Mouse (Mus musculus) heart, embryonic 12.5 days (tissue): ENCODE measurements at regions not wholly inside any gene's neighbourhood (a gene's known extent, or its start where the extent isn't known, plus 50 kb on each side); places are given as distances from the start of the nearest gene placed in this dataset.

ENCODE experiments used
- ATAC-seq: fragments of 200-750 bp; cut with Nextera tagmentation; 2 replicates; pipeline ENCODE4 v1.8.0; 2017; ENCODE audit warnings: moderate TSS enrichment, moderate library complexity; ENCODE audit not compliant: insufficient number of reproducible peaks, low FRiP score
- H3K27ac ChIP-seq: fragments of 300-500 bp; sonication (generic); 2 replicates; pipeline ENCODE4 v1.5.1; 2016; ENCODE audit warnings: mild to moderate bottlenecking, moderate library complexity; ENCODE audit not compliant: poor library complexity, severe bottlenecking
- H3K27me3 ChIP-seq: fragments of 300-500 bp; sonication (generic); replicated peaks from 2 replicates; pipeline ENCODE4 v1.6.1; 2016; ENCODE audit warnings: mild to moderate bottlenecking, moderate library complexity
- H3K36me3 ChIP-seq: fragments of 300-500 bp; sonication (generic); 2 replicates; pipeline ENCODE4 v1.6.1; 2016; ENCODE audit warnings: mild to moderate bottlenecking, moderate library complexity
- H3K4me1 ChIP-seq: fragments of 300-500 bp; sonication (generic); replicated peaks from 2 replicates; pipeline ENCODE4 v1.6.1; 2016; ENCODE audit warnings: mild to moderate bottlenecking
- H3K4me2 ChIP-seq: fragments of 300-500 bp; sonication (generic); 2 replicates; pipeline ENCODE4 v1.6.1; 2016; ENCODE audit warnings: mild to moderate bottlenecking, moderate library complexity
- H3K4me3 ChIP-seq: fragments of 300-500 bp; sonication (generic); 2 replicates; pipeline ENCODE4 v1.5.1; 2016; ENCODE audit warnings: mild to moderate bottlenecking
- H3K9ac ChIP-seq: fragments of 300-500 bp; sonication (generic); 2 replicates; pipeline ENCODE4 v1.6.1; 2016; ENCODE audit warnings: mild to moderate bottlenecking, moderate library complexity
- H3K9me3 ChIP-seq: fragments of 300-500 bp; sonication (generic); replicated peaks from 2 replicates; pipeline ENCODE4 v1.6.1; 2016; ENCODE audit warnings: mild to moderate bottlenecking, moderate library complexity
- WGBS: fragments of 180-500 bp; shearing (Covaris S2); methylation state at CpG from one replicate; pipeline ENCODE4 v1.1.7; 2016; 5-methylcytosine and 5-hydroxymethylcytosine counted together

DNA sequence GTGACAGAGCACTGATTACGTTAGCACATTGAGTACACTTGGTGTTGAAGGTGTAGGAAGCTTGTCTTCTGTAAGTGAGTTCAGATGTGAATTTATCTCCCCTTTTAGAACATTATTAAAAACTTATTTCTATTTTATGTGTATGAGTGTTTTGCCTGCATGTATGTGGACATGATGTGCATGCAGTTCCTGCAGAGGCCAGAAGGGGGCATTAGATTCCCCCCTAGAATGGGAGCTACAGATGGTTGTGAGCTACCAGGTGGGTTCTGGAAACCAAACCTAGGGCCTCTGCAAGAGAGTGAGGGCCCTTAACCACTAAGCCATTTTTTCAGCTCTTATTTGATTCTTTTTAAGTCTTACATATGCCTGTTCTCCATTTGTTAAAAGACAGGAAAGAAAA lies 160.0 kb upstream of the Gjb5 start:
- 88% methylated on average over 1 of the region's 1 CpGs for WGBS
- ATAC-seq, result no peak
- H3K36me3 ChIP-seq, result no peaks in the 10 kb centered on the region
- no peak overlapping the region for H3K27ac ChIP-seq
- no peak overlapping the region for H3K9ac ChIP-seq
- no peaks in the 10 kb centered on the region for H3K4me1 ChIP-seq
- H3K9me3 ChIP-seq, result 0 out of 2 replicates have a peak, but pooled peaks cover 3% of the 10 kb centered on the region
- H3K4me3 ChIP-seq, result no peak overlapping the region
- no peak overlapping the region for H3K4me2 ChIP-seq
- no peaks in the 10 kb centered on the region for H3K27me3 ChIP-seq

DNA sequence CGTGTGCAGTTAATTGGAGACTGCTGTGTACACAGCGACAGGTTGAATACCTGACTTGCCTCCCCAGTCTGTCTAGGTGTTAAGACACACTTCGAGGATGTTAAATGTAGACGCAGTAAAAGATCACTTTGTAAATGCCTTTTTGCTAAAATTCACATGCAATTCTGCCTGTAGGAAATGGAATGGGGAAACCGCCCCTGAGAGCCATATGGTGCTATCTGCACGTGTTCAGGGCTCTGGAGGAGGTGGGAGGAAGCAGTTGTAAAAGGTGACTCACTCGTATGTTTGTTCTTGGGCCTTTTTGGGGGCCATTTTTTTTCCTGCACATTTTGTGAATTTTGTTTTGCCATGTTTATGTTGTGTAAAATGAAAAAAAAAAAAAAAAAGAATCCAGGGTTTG lies 159.6 kb upstream of the Gjb5 start:
- Histone ChIP-seq H3K4me1 (no peaks in the 10 kb centered on the region), H3K36me3 (no peaks in the 10 kb centered on the region), H3K4me2 (no peak overlapping the region), H3K9ac (no peak overlapping the region), H3K4me3 (no peak overlapping the region), H3K9me3 (0 out of 2 replicates have a peak, but pooled peaks cover 3% of the 10 kb centered on the region), H3K27ac (no peak overlapping the region), H3K27me3 (no peaks in the 10 kb centered on the region)
- ATAC-seq, result no peak
- 72% methylated on average over 7 of the region's 7 CpGs for WGBS

DNA sequence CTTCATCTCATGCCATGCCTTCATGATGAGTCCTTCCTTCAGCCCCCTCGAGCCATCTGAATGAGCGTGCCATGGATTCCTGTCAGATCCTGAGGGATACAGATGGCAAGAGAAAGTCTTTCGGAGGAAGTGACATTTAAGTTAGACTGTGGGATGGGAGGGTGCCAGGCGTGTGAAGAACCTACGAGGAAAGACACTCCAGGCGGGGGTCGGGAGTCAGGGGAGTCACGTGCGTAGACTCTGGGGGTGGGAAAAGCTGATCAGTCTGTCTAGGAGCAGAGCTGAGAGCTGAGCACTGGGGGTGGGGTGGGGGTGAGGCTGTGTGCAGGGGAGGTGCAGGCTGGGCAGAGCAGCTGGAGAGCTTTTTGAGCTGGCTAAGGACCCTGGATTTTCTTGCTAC lies 152.0 kb upstream of the Gjb5 start:
- H3K4me2 ChIP-seq, result no peak overlapping the region
- no peak overlapping the region for H3K4me3 ChIP-seq
- no peaks in the 10 kb centered on the region for H3K9me3 ChIP-seq
- no peaks in the 10 kb centered on the region for H3K4me1 ChIP-seq
- WGBS, result 68% methylated on average over 9 of the region's 9 CpGs
- no peak overlapping the region for H3K9ac ChIP-seq
- H3K27me3 ChIP-seq, result no peaks in the 10 kb centered on the region
- H3K27ac ChIP-seq, result no peak overlapping the region
- H3K36me3 ChIP-seq, result no peaks in the 10 kb centered on the region
- no peak for ATAC-seq

DNA sequence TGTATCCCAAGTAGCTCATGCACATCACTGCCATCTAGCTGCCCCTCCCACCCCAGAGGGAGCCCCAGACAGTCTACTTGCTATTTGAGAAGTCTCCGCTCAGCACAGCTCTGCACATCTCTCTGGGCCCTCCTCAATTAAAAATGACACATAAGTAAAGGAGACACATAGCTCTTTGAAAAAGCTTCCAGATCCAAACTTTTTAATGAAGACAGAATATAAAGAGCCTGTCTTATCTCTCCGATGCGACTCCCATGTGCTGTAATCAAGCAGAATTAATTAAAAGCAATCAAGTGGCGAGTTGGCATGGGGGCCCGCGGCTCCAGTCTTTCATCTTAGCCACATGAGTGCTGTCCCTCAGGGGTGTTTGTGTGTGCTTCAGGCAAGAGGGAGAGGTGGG lies 144.6 kb upstream of the Gjb5 start:
- H3K27ac ChIP-seq, result no peak overlapping the region
- no peaks in the 10 kb centered on the region for H3K36me3 ChIP-seq
- H3K4me1 ChIP-seq, result no peaks in the 10 kb centered on the region
- H3K9ac ChIP-seq, result no peak overlapping the region
- H3K4me3 ChIP-seq, result no peak overlapping the region
- no peaks in the 10 kb centered on the region for H3K9me3 ChIP-seq
- no peaks in the 10 kb centered on the region for H3K27me3 ChIP-seq
- no peak overlapping the region for H3K4me2 ChIP-seq
- 85% methylated on average over 6 of the region's 6 CpGs for WGBS
- ATAC-seq, result no peak

DNA sequence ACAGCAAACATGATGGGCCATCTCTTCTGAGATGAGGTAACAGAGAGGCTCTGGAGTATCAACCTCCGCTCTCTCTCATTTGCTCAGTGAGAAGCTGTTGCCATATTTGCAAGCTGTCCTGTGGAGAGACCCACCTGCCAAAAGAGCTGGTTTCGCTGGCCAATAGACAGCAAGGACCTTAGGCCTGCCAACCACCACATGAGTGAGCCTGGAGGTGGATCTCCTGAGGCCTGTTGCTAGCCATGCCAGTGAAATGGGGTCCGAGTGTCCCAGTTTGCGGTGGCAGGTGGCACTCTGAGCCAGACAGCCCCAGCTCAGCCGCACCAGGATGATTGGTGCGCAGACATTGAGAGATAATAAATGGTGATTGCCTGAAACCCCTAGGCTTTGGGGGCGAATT lies 143.9 kb upstream of the Gjb5 start:
- no peak overlapping the region for H3K27ac ChIP-seq
- H3K4me3 ChIP-seq, result no peak overlapping the region
- H3K4me2 ChIP-seq, result no peak overlapping the region
- H3K9me3 ChIP-seq, result no peaks in the 10 kb centered on the region
- no peak overlapping the region for H3K9ac ChIP-seq
- no peaks in the 10 kb centered on the region for H3K4me1 ChIP-seq
- WGBS, result 79% methylated on average over 7 of the region's 7 CpGs
- H3K27me3 ChIP-seq, result no peaks in the 10 kb centered on the region
- no peaks in the 10 kb centered on the region for H3K36me3 ChIP-seq
- ATAC-seq, result no peak

DNA sequence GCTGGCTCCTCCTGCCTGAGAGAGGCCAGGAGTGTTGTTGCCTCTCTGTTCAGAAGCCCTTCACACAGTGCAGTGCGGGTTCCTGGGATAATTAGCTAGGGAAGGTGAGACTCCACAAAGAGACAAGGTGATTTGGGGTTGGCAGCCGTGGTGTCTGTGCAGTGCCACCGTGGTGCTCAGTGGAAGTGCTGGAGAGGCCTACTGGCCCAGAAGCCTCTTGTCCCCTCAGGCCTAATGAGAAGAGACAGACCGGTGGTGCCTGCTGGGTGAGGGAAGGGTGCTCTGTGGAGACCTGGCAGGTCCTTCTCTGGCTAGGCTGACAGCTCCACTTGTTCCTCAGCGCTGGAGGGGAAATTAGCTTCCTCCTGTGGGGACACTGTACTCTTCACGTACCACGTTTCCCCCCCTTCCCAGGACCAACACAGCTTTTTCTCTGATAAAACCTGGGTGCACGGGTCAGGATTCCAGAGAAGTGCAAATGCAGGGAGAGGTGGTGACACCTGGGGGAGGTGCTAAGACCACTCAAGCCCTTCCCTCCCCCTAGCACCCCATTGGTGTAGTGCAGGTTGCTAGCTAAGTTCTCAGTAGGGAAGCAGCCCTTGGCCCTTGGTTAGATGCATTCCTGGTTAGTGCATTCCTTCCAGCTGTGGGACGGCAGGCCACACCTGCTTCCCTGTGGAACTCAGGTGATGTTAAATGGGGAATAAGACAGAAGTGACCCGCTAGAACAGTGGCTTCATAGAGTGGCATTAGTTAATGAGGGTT lies 129.2 kb upstream of the Gjb5 start:
- 29% methylated on average over 10 of the region's 10 CpGs for WGBS
- no peaks in the 10 kb centered on the region for H3K9me3 ChIP-seq
- H3K27ac ChIP-seq, result no peak overlapping the region
- H3K36me3 ChIP-seq, result no peaks in the 10 kb centered on the region
- no peak for ATAC-seq
- no peak overlapping the region for H3K4me3 ChIP-seq
- H3K9ac ChIP-seq, result no peak overlapping the region
- H3K4me1 ChIP-seq, result no peaks in the 10 kb centered on the region
- no peak overlapping the region for H3K4me2 ChIP-seq
- no peaks in the 10 kb centered on the region for H3K27me3 ChIP-seq

DNA sequence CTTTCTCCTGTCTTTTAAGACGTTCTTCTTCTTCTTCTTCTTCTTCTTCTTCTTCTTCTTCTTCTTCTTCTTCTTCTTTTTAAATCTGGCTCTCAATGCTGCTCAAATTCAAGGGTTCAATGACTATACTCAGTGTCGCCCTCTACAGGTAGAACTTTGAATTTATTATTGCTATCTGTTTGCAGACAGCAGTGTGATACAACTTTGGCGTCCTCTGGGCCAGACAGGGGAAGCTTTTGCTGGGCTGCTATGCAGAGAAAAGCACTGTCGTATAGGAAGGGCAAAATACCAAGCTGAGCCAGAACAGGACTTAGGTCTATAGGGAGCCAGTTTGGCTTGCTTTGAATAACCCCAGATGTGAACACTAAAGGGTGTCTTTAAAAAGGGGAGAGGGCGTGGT lies 127.3 kb upstream of the Gjb5 start:
- Histone ChIP-seq H3K9ac (no peak overlapping the region), H3K27ac (no peak overlapping the region), H3K4me1 (no peaks in the 10 kb centered on the region), H3K27me3 (no peaks in the 10 kb centered on the region), H3K4me2 (no peak overlapping the region), H3K36me3 (no peaks in the 10 kb centered on the region), H3K4me3 (no peak overlapping the region), H3K9me3 (no peaks in the 10 kb centered on the region)
- no peak for ATAC-seq
- 65% methylated on average over 5 of the region's 5 CpGs for WGBS

DNA sequence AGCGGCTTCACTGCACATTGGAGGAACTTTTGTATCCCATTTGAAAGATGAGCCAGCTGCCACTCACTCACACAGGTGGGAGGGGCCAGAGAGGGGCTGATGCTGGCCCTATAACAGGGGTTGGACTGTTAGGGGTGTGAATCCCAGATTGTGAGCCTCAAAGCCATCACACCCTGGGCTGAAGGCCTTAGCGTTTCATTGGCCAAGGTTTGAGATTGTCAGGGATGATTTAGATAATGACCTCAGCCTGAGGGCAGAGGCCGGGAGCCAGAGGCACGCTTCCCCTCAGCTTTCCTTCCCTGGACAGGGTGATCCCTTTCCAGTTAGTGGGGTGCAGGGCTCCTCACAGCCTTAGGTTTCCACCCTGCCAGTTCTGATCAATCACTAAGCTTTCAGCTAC lies 124.5 kb upstream of the Gjb5 start:
- no peak overlapping the region for H3K4me3 ChIP-seq
- H3K9ac ChIP-seq, result no peak overlapping the region
- H3K36me3 ChIP-seq, result no peaks in the 10 kb centered on the region
- H3K4me1 ChIP-seq, result no peaks in the 10 kb centered on the region
- H3K4me2 ChIP-seq, result no peak overlapping the region
- H3K27ac ChIP-seq, result no peak overlapping the region
- 43% methylated on average over 4 of the region's 4 CpGs for WGBS
- no peak for ATAC-seq
- no peaks in the 10 kb centered on the region for H3K27me3 ChIP-seq
- no peaks in the 10 kb centered on the region for H3K9me3 ChIP-seq

DNA sequence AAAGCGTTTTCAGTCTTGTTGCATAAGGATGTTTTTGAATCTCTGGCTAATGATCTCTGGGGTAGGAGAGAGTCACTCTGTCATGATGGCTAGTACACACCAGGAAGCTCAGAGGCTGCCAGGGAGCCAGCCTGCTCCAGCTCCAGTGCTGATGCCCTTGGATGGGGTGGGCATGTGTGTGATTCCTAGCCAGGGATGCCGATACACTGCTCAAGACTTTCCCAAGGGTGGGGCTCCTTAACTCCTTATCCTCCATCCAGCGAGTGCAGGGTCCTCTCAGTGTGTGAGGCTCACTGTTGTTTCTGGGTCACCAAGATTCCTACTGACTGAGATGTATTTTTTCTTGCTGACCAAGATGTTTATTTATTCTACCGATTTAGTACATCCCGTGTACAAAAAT lies 122.4 kb upstream of the Gjb5 start:
- no peaks in the 10 kb centered on the region for H3K9me3 ChIP-seq
- no peak for ATAC-seq
- H3K27me3 ChIP-seq, result no peaks in the 10 kb centered on the region
- no peaks in the 10 kb centered on the region for H3K36me3 ChIP-seq
- no peak overlapping the region for H3K4me3 ChIP-seq
- WGBS, result 71% methylated on average over 5 of the region's 5 CpGs
- H3K9ac ChIP-seq, result no peak overlapping the region
- H3K4me2 ChIP-seq, result no peak overlapping the region
- no peak overlapping the region for H3K27ac ChIP-seq
- H3K4me1 ChIP-seq, result no peaks in the 10 kb centered on the region

DNA sequence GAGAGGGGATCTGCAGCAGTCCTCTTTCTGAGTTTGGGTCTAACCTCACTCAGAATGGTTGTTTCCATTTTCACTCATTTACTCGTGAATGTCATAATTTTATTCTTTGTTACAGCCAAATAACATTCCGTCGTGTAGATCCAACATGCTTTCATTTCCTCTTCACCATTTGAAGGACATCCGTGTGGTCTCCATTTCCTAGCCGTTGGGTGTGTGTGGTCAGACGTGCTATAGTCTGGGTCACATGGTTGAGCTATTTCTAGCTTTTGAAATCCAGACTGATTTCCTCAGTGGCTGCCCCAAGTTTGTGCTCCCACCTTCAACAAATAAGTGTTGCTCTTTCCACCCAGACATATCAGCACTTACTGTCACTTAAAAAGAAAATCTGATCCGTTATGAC lies 111.9 kb upstream of the Gjb5 start:
- Histone ChIP-seq H3K9ac (no peak overlapping the region), H3K4me1 (no peaks in the 10 kb centered on the region), H3K36me3 (no peaks in the 10 kb centered on the region), H3K4me3 (no peak overlapping the region), H3K9me3 (no peaks in the 10 kb centered on the region), H3K27me3 (no peaks in the 10 kb centered on the region), H3K4me2 (no peak overlapping the region), H3K27ac (no peak overlapping the region)
- ATAC-seq, result no peak
- WGBS, result 72% methylated on average over 7 of the region's 7 CpGs

DNA sequence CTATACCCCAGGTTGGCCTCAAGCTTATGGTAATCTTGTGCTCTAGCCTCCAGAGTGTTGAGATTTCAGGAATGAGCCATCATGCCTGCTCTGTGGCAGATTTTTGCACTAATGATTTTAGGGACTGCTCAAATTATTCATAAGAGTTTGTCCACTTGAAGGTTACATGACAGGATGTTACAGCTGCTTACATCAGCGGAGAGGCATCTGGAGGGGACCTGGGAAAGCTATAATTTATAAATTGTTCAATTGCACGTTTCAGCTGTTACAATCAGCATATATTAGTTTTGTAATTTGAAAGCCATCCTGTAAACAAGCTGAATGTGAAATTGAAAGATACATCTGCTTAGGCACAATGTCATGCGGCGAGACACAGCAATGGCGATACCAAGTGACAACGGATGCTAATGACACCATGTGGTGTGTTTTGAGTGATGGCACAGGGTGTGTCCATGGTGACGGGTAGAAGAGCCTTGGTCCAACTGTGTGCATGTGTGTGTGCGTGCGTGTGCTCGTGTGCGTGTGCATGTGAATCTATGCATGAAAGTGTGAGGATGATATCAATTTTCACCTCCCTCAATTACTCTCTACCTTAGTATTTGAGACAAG lies 96.6 kb upstream of the Gjb5 start:
- H3K4me3 ChIP-seq, result no peak overlapping the region
- WGBS, result 86% methylated on average over 11 of the region's 11 CpGs
- no peaks in the 10 kb centered on the region for H3K36me3 ChIP-seq
- no peaks in the 10 kb centered on the region for H3K4me1 ChIP-seq
- no peak overlapping the region for H3K27ac ChIP-seq
- ATAC-seq, result no peak
- H3K27me3 ChIP-seq, result no peaks in the 10 kb centered on the region
- peaks cover 13% of the 10 kb centered on the region for H3K9me3 ChIP-seq
- no peak overlapping the region for H3K4me2 ChIP-seq
- no peak overlapping the region for H3K9ac ChIP-seq

DNA sequence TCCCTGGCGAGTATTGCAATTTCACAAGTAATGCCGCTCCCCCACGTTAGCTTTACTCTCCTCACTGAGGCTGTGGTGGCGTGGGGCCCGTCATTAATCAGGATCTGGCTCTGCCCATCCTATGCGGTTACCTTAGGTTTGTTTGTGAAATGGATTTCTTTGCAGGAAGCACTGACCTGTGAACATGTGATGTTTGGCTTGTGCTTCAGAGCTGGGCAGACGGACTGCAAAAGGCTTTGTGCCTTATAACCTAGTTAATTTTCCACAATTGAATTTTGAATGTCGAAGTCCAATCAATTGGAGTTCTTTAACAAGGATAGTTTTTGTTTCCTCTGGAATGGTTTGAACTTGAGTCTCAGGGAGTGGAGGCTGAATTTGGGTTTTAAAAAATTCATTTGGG lies 94.1 kb upstream of the Gjb5 start:
- 75% methylated on average over 8 of the region's 8 CpGs for WGBS
- no peaks in the 10 kb centered on the region for H3K4me1 ChIP-seq
- H3K9ac ChIP-seq, result no peak overlapping the region
- H3K36me3 ChIP-seq, result no peaks in the 10 kb centered on the region
- H3K4me3 ChIP-seq, result no peak overlapping the region
- no peaks in the 10 kb centered on the region for H3K27me3 ChIP-seq
- no peak overlapping the region for H3K27ac ChIP-seq
- H3K4me2 ChIP-seq, result no peak overlapping the region
- no peak for ATAC-seq
- peaks cover 6% of the 10 kb centered on the region for H3K9me3 ChIP-seq
